Mouse (Mus musculus): ENCODE results near the gene Zc3h7b. TPM values are rescaled to one million over a fixed set of nuclear protein-coding genes. Genes with fewer than 3 reads are reported as not detected.
A peak's percentile ranks its signal among the peaks of the same experiment; 100 is the strongest.

The Zc3h7b gene
- 5.2 and 5.7 TPM in 2 replicates for polyA plus RNA-seq (2012; rRNA removed)
- polyA plus RNA-seq (2014; fragmentation: Nextera tagmentation; extraction: Ambion mirVana) = 4.0 and 5.3 TPM in 2 replicates

GRCm38 (mm10) chr15:81744992-81745600, at the start of gene Zc3h7b, which contains the start of gene Rangap1:
Zc3h7b (plus strand) TSS chr15:81745057.
Rangap1 (minus strand) TSS chr15:81745530.
- TF ChIP-seq EP300 (IDR thresholded peaks at IDR 0.05; ENCODE audit: low read depth) (no peak), CTCF (IDR thresholded peaks at IDR 0.05; ENCODE audit: low read depth) (no peak)
- H3K4me1 ChIP-seq (replicated peaks; ENCODE audit: control insufficient read depth in 2 of 2, insufficient read depth in 2 of 2, low read length in 1 of 2) = no peaks in the 10 kb centered on the region; a peak in 1 of 4 replicates
- H3K36me3 ChIP-seq (replicated peaks; ENCODE audit: control insufficient read depth, insufficient read depth, low read depth) = no peaks in the 10 kb centered on the region
- ATAC-seq (ENCODE audit: insufficient read depth) = peak; percentile 85
- peak within 1 kb of the TSS; percentile 81 for H3K4me2 ChIP-seq (ENCODE audit: low read depth)
- H3K27ac ChIP-seq = no peak within 1 kb of the TSS; the same call in 1 of the 2 replicates
- peak within 1 kb of the TSS; percentile 79 to 87 for H3K4me3 ChIP-seq (ENCODE audit: insufficient read depth in 1 of 2, low read depth in 2 of 2, low read length in 2 of 2)
- H3K9me3 ChIP-seq (ENCODE audit: control insufficient read depth, low read length) = no peaks in the 10 kb centered on the region
- H3K9ac ChIP-seq (replicated peaks) = peak within 1 kb of the TSS; percentile 79
- peak in 1 of 3 experiments; percentile 39 for DNase-seq (ENCODE audit: low read depth in 3 of 3, low spot score in 3 of 3)
- WGBS (ENCODE audit: insufficient replicate concordance) = under 1% methylated on average over 64 of the region's 65 CpGs
- no peaks in the 10 kb centered on the region for H3K27me3 ChIP-seq (ENCODE audit: control insufficient read depth, insufficient read depth, low read length)

GRCm38 (mm10) chr15:81697175-81697574, 47.7 kb upstream of the Zc3h7b start, which contains the start of gene Chadl:
Chadl (minus strand) TSS chr15:81697287.
- Histone ChIP-seq H3K27ac (no peak within 1 kb of the TSS), H3K4me3 (ENCODE audit: insufficient read depth in 1 of 2, low read depth in 2 of 2, low read length in 2 of 2) (no peak within 1 kb of the TSS), H3K9ac (replicated peaks) (no peak within 1 kb of the TSS), H3K4me2 (ENCODE audit: low read depth) (no peak within 1 kb of the TSS), H3K4me1 (replicated peaks; ENCODE audit: control insufficient read depth in 2 of 2, insufficient read depth in 2 of 2, low read length in 1 of 2) (no peaks in the 10 kb centered on the region; a peak in 1 of 4 replicates), H3K27me3 (ENCODE audit: control insufficient read depth, insufficient read depth, low read length) (peaks cover 39% of the 10 kb centered on the region), H3K36me3 (replicated peaks; ENCODE audit: control insufficient read depth, insufficient read depth, low read depth) (no peaks in the 10 kb centered on the region), H3K9me3 (ENCODE audit: control insufficient read depth, low read length) (no peaks in the 10 kb centered on the region)
- ATAC-seq (ENCODE audit: insufficient read depth) = no peak
- 61% methylated on average over 7 of the region's 7 CpGs for WGBS (ENCODE audit: insufficient replicate concordance)
- no peak for TF ChIP-seq CTCF (IDR thresholded peaks at IDR 0.05; ENCODE audit: low read depth)
- TF ChIP-seq EP300 (IDR thresholded peaks at IDR 0.05; ENCODE audit: low read depth) = no peak
- DNase-seq (ENCODE audit: low read depth in 3 of 3, low spot score in 3 of 3) = no peak

- peaks cover 33% of the 10 kb centered on the region for H3K27me3 ChIP-seq (ENCODE audit: control insufficient read depth, insufficient read depth, low read length)
- H3K4me1 ChIP-seq (replicated peaks; ENCODE audit: control insufficient read depth in 2 of 2, insufficient read depth in 2 of 2, low read length in 1 of 2) = no peaks in the 10 kb centered on the region; a peak in 1 of 4 replicates
- DNase-seq (ENCODE audit: low read depth in 3 of 3, low spot score in 3 of 3) (peak; percentile 20 to 26 (median 20)), ATAC-seq (ENCODE audit: insufficient read depth) (no peak)
- H3K4me3 ChIP-seq (ENCODE audit: insufficient read depth in 1 of 2, low read depth in 2 of 2, low read length in 2 of 2) = no peak overlapping the region
- 38% methylated on average over 3 of the region's 3 CpGs for WGBS (ENCODE audit: insufficient replicate concordance)
- H3K36me3 ChIP-seq (replicated peaks; ENCODE audit: control insufficient read depth, insufficient read depth, low read depth) = no peaks in the 10 kb centered on the region; the same call in 1 of the 2 replicates
- TF ChIP-seq CTCF (IDR thresholded peaks at IDR 0.05; ENCODE audit: low read depth) (peak; percentile 60), EP300 (IDR thresholded peaks at IDR 0.05; ENCODE audit: low read depth) (no peak)
- H3K9ac ChIP-seq (replicated peaks) = no peak overlapping the region
- H3K9me3 ChIP-seq (ENCODE audit: control insufficient read depth, low read length) = no peaks in the 10 kb centered on the region
- no peak overlapping the region for H3K27ac ChIP-seq
- H3K4me2 ChIP-seq (ENCODE audit: low read depth) = no peak overlapping the region
Measured at GRCm38 (mm10) chr15:81697847-81698246, 47.0 kb upstream of the Zc3h7b start.

GRCm38 (mm10) chr15:81698532-81698931, 46.3 kb upstream of the Zc3h7b start:
- Histone ChIP-seq H3K9ac (replicated peaks) (no peak overlapping the region), H3K4me1 (replicated peaks; ENCODE audit: control insufficient read depth in 2 of 2, insufficient read depth in 2 of 2, low read length in 1 of 2) (no peaks in the 10 kb centered on the region; a peak in 1 of 4 replicates), H3K27me3 (ENCODE audit: control insufficient read depth, insufficient read depth, low read length) (peaks cover 26% of the 10 kb centered on the region), H3K36me3 (replicated peaks; ENCODE audit: control insufficient read depth, insufficient read depth, low read depth) (peaks cover 3% of the 10 kb centered on the region), H3K9me3 (ENCODE audit: control insufficient read depth, low read length) (no peaks in the 10 kb centered on the region), H3K4me3 (ENCODE audit: insufficient read depth in 1 of 2, low read depth in 2 of 2, low read length in 2 of 2) (no peak overlapping the region), H3K4me2 (ENCODE audit: low read depth) (no peak overlapping the region), H3K27ac (no peak overlapping the region)
- 36% methylated on average over 2 of the region's 2 CpGs for WGBS (ENCODE audit: insufficient replicate concordance)
- no peak for ATAC-seq (ENCODE audit: insufficient read depth)
- peak; percentile 19 to 36 (median 28) for DNase-seq (ENCODE audit: low read depth in 3 of 3, low spot score in 3 of 3)
- TF ChIP-seq CTCF (IDR thresholded peaks at IDR 0.05; ENCODE audit: low read depth) (no peak), EP300 (IDR thresholded peaks at IDR 0.05; ENCODE audit: low read depth) (no peak)

- Histone ChIP-seq H3K4me3 (ENCODE audit: insufficient read depth in 1 of 2, low read depth in 2 of 2, low read length in 2 of 2) (no peak overlapping the region), H3K27me3 (ENCODE audit: control insufficient read depth, insufficient read depth, low read length) (peaks cover 9% of the 10 kb centered on the region), H3K27ac (no peak overlapping the region), H3K9me3 (ENCODE audit: control insufficient read depth, low read length) (no peaks in the 10 kb centered on the region), H3K36me3 (replicated peaks; ENCODE audit: control insufficient read depth, insufficient read depth, low read depth) (peaks cover 19% of the 10 kb centered on the region), H3K4me1 (replicated peaks; ENCODE audit: control insufficient read depth in 2 of 2, insufficient read depth in 2 of 2, low read length in 1 of 2) (no peaks in the 10 kb centered on the region; a peak in 1 of 4 replicates), H3K4me2 (ENCODE audit: low read depth) (no peak overlapping the region), H3K9ac (replicated peaks) (no peak overlapping the region)
- ATAC-seq (ENCODE audit: insufficient read depth) (no peak), DNase-seq (ENCODE audit: low read depth in 3 of 3, low spot score in 3 of 3) (no peak)
- 55% methylated on average over 2 of the region's 2 CpGs for WGBS (ENCODE audit: insufficient replicate concordance)
- no peak for TF ChIP-seq CTCF (IDR thresholded peaks at IDR 0.05; ENCODE audit: low read depth)
- TF ChIP-seq EP300 (IDR thresholded peaks at IDR 0.05; ENCODE audit: low read depth) = no peak
Measured at GRCm38 (mm10) chr15:81700161-81700560, 44.7 kb upstream of the Zc3h7b start.
